Mouse (Mus musculus) bone marrow, adult 2 months (tissue): ENCODE measurements at regions not wholly inside any gene's neighbourhood (a gene's known extent, or its start where the extent isn't known, plus 50 kb on each side); places are given as distances from the start of the nearest gene placed in this dataset.

Source experiments
- H3K27ac ChIP-seq: fragments of 200-500 bp; 2 replicates; pipeline ENCODE4 v1.5.1; 2012; ENCODE audit warnings: low read depth, mild to moderate bottlenecking, control low read depth, inconsistent platforms, low read length; ENCODE audit not compliant: control insufficient read depth, poor library complexity, insufficient read depth
- H3K4me1 ChIP-seq: fragments of 200-500 bp; 2 replicates; pipeline ENCODE4 v1.6.1; 2011; ENCODE audit warnings: low read length; ENCODE audit not compliant: control insufficient read depth, insufficient read depth
- H3K4me3 ChIP-seq: fragments of 200-500 bp; replicated peaks from 2 replicates; pipeline ENCODE3; 2011; ENCODE audit warnings: mild to moderate bottlenecking, low read depth, low read length, control low read depth; ENCODE audit not compliant: control insufficient read depth
- CTCF ChIP-seq: fragments of 200-500 bp; IDR thresholded peaks from 2 replicates; pipeline ENCODE4 v1.5.1; 2011; ENCODE audit warnings: low read length, control low read depth; ENCODE audit not compliant: control insufficient read depth, insufficient read depth
- POLR2A ChIP-seq: fragments of 200-500 bp; IDR thresholded peaks from 2 replicates; pipeline ENCODE4 v1.6.1; 2011; ENCODE audit warnings: low read depth, mild to moderate bottlenecking, control low read depth, low read length, borderline replicate concordance; ENCODE audit not compliant: control insufficient read depth
- WGBS: fragments of 180-500 bp; shearing (Covaris S2); methylation state at CpG from one replicate; pipeline ENCODE4 v1.1.7; 2018; 5-methylcytosine and 5-hydroxymethylcytosine counted together

- TF ChIP-seq CTCF (no peak), POLR2A (no peak)
- H3K4me1 ChIP-seq = no peaks in the 10 kb centered on the region
- WGBS = 74% methylated on average over 4 of the region's 4 CpGs
- H3K4me3 ChIP-seq = no peak overlapping the region
- no peak overlapping the region for H3K27ac ChIP-seq
Measured at GRCm38 (mm10) chr7:128860709-128861108, 116.0 kb downstream of the Sec23ip start.

- WGBS = 70% methylated on average over 8 of the region's 8 CpGs
- TF ChIP-seq CTCF (no peak), POLR2A (no peak)
- no peak overlapping the region for H3K27ac ChIP-seq
- H3K4me3 ChIP-seq = no peak overlapping the region
- no peaks in the 10 kb centered on the region for H3K4me1 ChIP-seq
Measured at GRCm38 (mm10) chr7:128861376-128861775, 116.6 kb downstream of the Sec23ip start.

- H3K4me1 ChIP-seq = no peaks in the 10 kb centered on the region
- 78% methylated on average over 2 of the region's 2 CpGs for WGBS
- TF ChIP-seq CTCF (no peak), POLR2A (no peak)
Measured at GRCm38 (mm10) chr7:128868799-128869198, 124.1 kb downstream of the Sec23ip start.

GRCm38 (mm10) chr7:128884015-128884414 is 139.3 kb downstream of the Sec23ip start:
- no peak for TF ChIP-seq POLR2A
- TF ChIP-seq CTCF = no peak
- Histone ChIP-seq H3K4me3 (no peak overlapping the region), H3K4me1 (no peaks in the 10 kb centered on the region), H3K27ac (no peak overlapping the region)
- 61% methylated on average over 3 of the region's 3 CpGs for WGBS

More at GRCm38 (mm10) chr7:128868799-128869198, 124.1 kb downstream of the Sec23ip start:
- H3K27ac ChIP-seq = no peak overlapping the region
- H3K4me3 ChIP-seq = no peak overlapping the region

GRCm38 (mm10) chr7:128885551-128885950 is 140.8 kb downstream of the Sec23ip start:
- Histone ChIP-seq H3K4me3 (no peak overlapping the region), H3K4me1 (no peaks in the 10 kb centered on the region), H3K27ac (no peak overlapping the region)
- WGBS = 76% methylated on average over 4 of the region's 4 CpGs
- TF ChIP-seq POLR2A (no peak), CTCF (no peak)

- WGBS = 77% methylated on average over 4 of the region's 4 CpGs
- TF ChIP-seq CTCF (no peak), POLR2A (no peak)
- Histone ChIP-seq H3K4me3 (no peak overlapping the region), H3K4me1 (no peaks in the 10 kb centered on the region), H3K27ac (no peak overlapping the region)
Measured at GRCm38 (mm10) chr7:128910134-128910533, 165.4 kb downstream of the Sec23ip start.

GRCm38 (mm10) chr7:128937976-128938730 is 193.4 kb downstream of the Sec23ip start:
- Histone ChIP-seq H3K4me1 (no peaks in the 10 kb centered on the region), H3K27ac (no peak overlapping the region), H3K4me3 (no peak overlapping the region)
- WGBS = 40% methylated on average over 6 of the region's 6 CpGs
- TF ChIP-seq POLR2A (no peak), CTCF (no peak)

GRCm38 (mm10) chr7:128960575-128960974 is 215.8 kb downstream of the Sec23ip start:
- Histone ChIP-seq H3K4me1 (no peaks in the 10 kb centered on the region), H3K4me3 (no peak overlapping the region), H3K27ac (no peak overlapping the region)
- WGBS = 76% methylated on average over 5 of the region's 5 CpGs
- TF ChIP-seq POLR2A (no peak), CTCF (no peak)
